Mouse (Mus musculus): ENCODE results near the gene Adm. TPM values are rescaled to one million over a fixed set of nuclear protein-coding genes. Genes with fewer than 3 reads are reported as not detected.
"Not testable (repeated sequence)": the region's sequence is repeated elsewhere in the genome, so short reads cannot be mapped to it uniquely, and the experiment has no call there.

Gene Adm
- polyA plus RNA-seq, 1 experiment = 1.4 TPM

- no peak for DNase-seq (ENCODE audit: low read depth)
- TF ChIP-seq POLR2A (IDR thresholded peaks at IDR 0.05; ENCODE audit: borderline replicate concordance, extremely low read depth, insufficient read depth, insufficient read length, poor library complexity, severe bottlenecking) (no peak), CTCF (IDR thresholded peaks at IDR 0.05; ENCODE audit: borderline replicate concordance, extremely low read depth, insufficient read depth, insufficient read length) (no peak)
Observed at GRCm38 (mm10) chr7:110631136-110631888, 3.9 kb downstream of the Adm start.

- TF ChIP-seq POLR2A (IDR thresholded peaks at IDR 0.05; ENCODE audit: borderline replicate concordance, extremely low read depth, insufficient read depth, insufficient read length, poor library complexity, severe bottlenecking) (no peak), CTCF (IDR thresholded peaks at IDR 0.05; ENCODE audit: borderline replicate concordance, extremely low read depth, insufficient read depth, insufficient read length) (no peak)
- no peak for DNase-seq (ENCODE audit: low read depth)
Observed at GRCm38 (mm10) chr7:110635929-110636328, 8.5 kb downstream of the Adm start.

GRCm38 (mm10) chr7:110636559-110636958, 9.1 kb downstream of the Adm start:
- no peak for TF ChIP-seq POLR2A (IDR thresholded peaks at IDR 0.05; ENCODE audit: borderline replicate concordance, extremely low read depth, insufficient read depth, insufficient read length, poor library complexity, severe bottlenecking)
- TF ChIP-seq CTCF (IDR thresholded peaks at IDR 0.05; ENCODE audit: borderline replicate concordance, extremely low read depth, insufficient read depth, insufficient read length) = no peak
- no peak for DNase-seq (ENCODE audit: low read depth)

GRCm38 (mm10) chr7:110638305-110639110, 11.0 kb downstream of the Adm start:
- TF ChIP-seq POLR2A (IDR thresholded peaks at IDR 0.05; ENCODE audit: borderline replicate concordance, extremely low read depth, insufficient read depth, insufficient read length, poor library complexity, severe bottlenecking) (no peak), CTCF (IDR thresholded peaks at IDR 0.05; ENCODE audit: borderline replicate concordance, extremely low read depth, insufficient read depth, insufficient read length) (no peak)

GRCm38 (mm10) chr7:110639291-110639915, 11.9 kb downstream of the Adm start:
- TF ChIP-seq CTCF (IDR thresholded peaks at IDR 0.05; ENCODE audit: borderline replicate concordance, extremely low read depth, insufficient read depth, insufficient read length) (no peak), POLR2A (IDR thresholded peaks at IDR 0.05; ENCODE audit: borderline replicate concordance, extremely low read depth, insufficient read depth, insufficient read length, poor library complexity, severe bottlenecking) (no peak)
- DNase-seq (ENCODE audit: low read depth) = no peak

More at GRCm38 (mm10) chr7:110638305-110639110, 11.0 kb downstream of the Adm start:
- DNase-seq (ENCODE audit: low read depth) = peak; percentile 53

GRCm38 (mm10) chr7:110639958-110640357, 12.5 kb downstream of the Adm start:
- DNase-seq (ENCODE audit: low read depth) = not testable (repeated sequence)

GRCm38 (mm10) chr7:110645311-110645710, 17.9 kb downstream of the Adm start:
- peak; percentile 79 for DNase-seq (ENCODE audit: low read depth)
- TF ChIP-seq CTCF (IDR thresholded peaks at IDR 0.05; ENCODE audit: borderline replicate concordance, extremely low read depth, insufficient read depth, insufficient read length) (peak; percentile 66; the same call in 1 of the 2 replicates), POLR2A (IDR thresholded peaks at IDR 0.05; ENCODE audit: borderline replicate concordance, extremely low read depth, insufficient read depth, insufficient read length, poor library complexity, severe bottlenecking) (no peak)

GRCm38 (mm10) chr7:110645859-110646258, 18.4 kb downstream of the Adm start:
- TF ChIP-seq CTCF (IDR thresholded peaks at IDR 0.05; ENCODE audit: borderline replicate concordance, extremely low read depth, insufficient read depth, insufficient read length) = no peak
- TF ChIP-seq POLR2A (IDR thresholded peaks at IDR 0.05; ENCODE audit: borderline replicate concordance, extremely low read depth, insufficient read depth, insufficient read length, poor library complexity, severe bottlenecking) = no peak
- DNase-seq (ENCODE audit: low read depth) = no peak

GRCm38 (mm10) chr7:110646611-110647407, 19.3 kb downstream of the Adm start:
- no peak for DNase-seq (ENCODE audit: low read depth)
- TF ChIP-seq CTCF (IDR thresholded peaks at IDR 0.05; ENCODE audit: borderline replicate concordance, extremely low read depth, insufficient read depth, insufficient read length) (no peak), POLR2A (IDR thresholded peaks at IDR 0.05; ENCODE audit: borderline replicate concordance, extremely low read depth, insufficient read depth, insufficient read length, poor library complexity, severe bottlenecking) (no peak)

- TF ChIP-seq POLR2A (IDR thresholded peaks at IDR 0.05; ENCODE audit: borderline replicate concordance, extremely low read depth, insufficient read depth, insufficient read length, poor library complexity, severe bottlenecking) (no peak), CTCF (IDR thresholded peaks at IDR 0.05; ENCODE audit: borderline replicate concordance, extremely low read depth, insufficient read depth, insufficient read length) (no peak)
- no peak for DNase-seq (ENCODE audit: low read depth)
Observed at GRCm38 (mm10) chr7:110647559-110648454, 20.3 kb downstream of the Adm start.

Data from brain, embryonic 14.5 days (tissue).